Mouse (Mus musculus): ENCODE measurements at regions not wholly inside any gene's neighbourhood (a gene's known extent, or its start where the extent isn't known, plus 50 kb on each side); places are given as distances from the start of the nearest gene placed in this dataset.
A peak's percentile ranks its signal among the peaks of the same experiment; 100 is the strongest.

- Histone ChIP-seq H3K27me3 (ENCODE audit: control insufficient read depth, insufficient read depth, low read length) (no peaks in the 10 kb centered on the region), H3K9me3 (replicated peaks; ENCODE audit: control insufficient read depth, low read length) (no peaks in the 10 kb centered on the region), H3K4me3 (ENCODE audit: low read depth, low read length) (no peak overlapping the region), H3K36me3 (ENCODE audit: control insufficient read depth, insufficient read depth, low read length) (no peaks in the 10 kb centered on the region), H3K4me2 (no peak overlapping the region), H3K9ac (ENCODE audit: low read depth, low read length) (no peak overlapping the region), H3K27ac (ENCODE audit: low read depth, low read length) (no peak overlapping the region), H3K4me1 (ENCODE audit: control insufficient read depth, insufficient read depth, low read length) (no peaks in the 10 kb centered on the region)
- no peak for ATAC-seq (replicated peaks; ENCODE audit: insufficient number of reproducible peaks, low FRiP score, low TSS enrichment)
- 82% methylated on average over 4 of the region's 4 CpGs for WGBS (ENCODE audit: insufficient replicate concordance)
Measured at GRCm38 (mm10) chr2:78753918-78754317, 114.0 kb upstream of the Ube2e3 start.

GRCm38 (mm10) chr2:78730161-78730560, 137.8 kb upstream of the Ube2e3 start:
- no peak for ATAC-seq (replicated peaks; ENCODE audit: insufficient number of reproducible peaks, low FRiP score, low TSS enrichment)
- 79% methylated on average over 6 of the region's 6 CpGs for WGBS (ENCODE audit: insufficient replicate concordance)
- Histone ChIP-seq H3K9me3 (replicated peaks; ENCODE audit: control insufficient read depth, low read length) (no peaks in the 10 kb centered on the region), H3K4me2 (no peak overlapping the region), H3K4me1 (ENCODE audit: control insufficient read depth, insufficient read depth, low read length) (no peaks in the 10 kb centered on the region), H3K9ac (ENCODE audit: low read depth, low read length) (no peak overlapping the region), H3K4me3 (ENCODE audit: low read depth, low read length) (no peak overlapping the region), H3K27me3 (ENCODE audit: control insufficient read depth, insufficient read depth, low read length) (no peaks in the 10 kb centered on the region), H3K36me3 (ENCODE audit: control insufficient read depth, insufficient read depth, low read length) (no peaks in the 10 kb centered on the region), H3K27ac (ENCODE audit: low read depth, low read length) (no peak overlapping the region)

GRCm38 (mm10) chr2:78726060-78726459, 141.9 kb upstream of the Ube2e3 start:
- no peaks in the 10 kb centered on the region for H3K27me3 ChIP-seq (ENCODE audit: control insufficient read depth, insufficient read depth, low read length)
- whole genome bisulfite sequencing (ENCODE audit: insufficient replicate concordance): 92% methylated on average over 7 of the region's 7 CpGs
- ATAC-seq (replicated peaks; ENCODE audit: insufficient number of reproducible peaks, low FRiP score, low TSS enrichment): no peak
- H3K4me2 ChIP-seq: no peak overlapping the region
- no peak overlapping the region for H3K9ac ChIP-seq (ENCODE audit: low read depth, low read length)
- no peaks in the 10 kb centered on the region for H3K9me3 ChIP-seq (replicated peaks; ENCODE audit: control insufficient read depth, low read length)
- no peaks in the 10 kb centered on the region for H3K4me1 ChIP-seq (ENCODE audit: control insufficient read depth, insufficient read depth, low read length)
- H3K36me3 ChIP-seq (ENCODE audit: control insufficient read depth, insufficient read depth, low read length): no peaks in the 10 kb centered on the region
- no peak overlapping the region for H3K27ac ChIP-seq (ENCODE audit: low read depth, low read length)
- H3K4me3 ChIP-seq (ENCODE audit: low read depth, low read length): no peak overlapping the region

- Histone ChIP-seq H3K9ac (ENCODE audit: low read depth, low read length) (no peak overlapping the region), H3K36me3 (ENCODE audit: control insufficient read depth, insufficient read depth, low read length) (no peaks in the 10 kb centered on the region), H3K27me3 (ENCODE audit: control insufficient read depth, insufficient read depth, low read length) (no peaks in the 10 kb centered on the region), H3K4me3 (ENCODE audit: low read depth, low read length) (no peak overlapping the region), H3K9me3 (replicated peaks; ENCODE audit: control insufficient read depth, low read length) (no peaks in the 10 kb centered on the region), H3K4me2 (no peak overlapping the region), H3K27ac (ENCODE audit: low read depth, low read length) (no peak overlapping the region), H3K4me1 (ENCODE audit: control insufficient read depth, insufficient read depth, low read length) (no peaks in the 10 kb centered on the region)
- 40% methylated on average over 2 of the region's 2 CpGs for WGBS (ENCODE audit: insufficient replicate concordance)
- ATAC-seq (replicated peaks; ENCODE audit: insufficient number of reproducible peaks, low FRiP score, low TSS enrichment): no peak
Measured at GRCm38 (mm10) chr2:78724416-78724815, 143.5 kb upstream of the Ube2e3 start.

- Histone ChIP-seq H3K27ac (ENCODE audit: low read depth, low read length) (no peak overlapping the region), H3K9me3 (replicated peaks; ENCODE audit: control insufficient read depth, low read length) (no peaks in the 10 kb centered on the region), H3K36me3 (ENCODE audit: control insufficient read depth, insufficient read depth, low read length) (no peaks in the 10 kb centered on the region), H3K4me2 (no peak overlapping the region), H3K4me1 (ENCODE audit: control insufficient read depth, insufficient read depth, low read length) (no peaks in the 10 kb centered on the region), H3K9ac (ENCODE audit: low read depth, low read length) (no peak overlapping the region), H3K27me3 (ENCODE audit: control insufficient read depth, insufficient read depth, low read length) (no peaks in the 10 kb centered on the region), H3K4me3 (ENCODE audit: low read depth, low read length) (no peak overlapping the region)
- no peak for ATAC-seq (replicated peaks; ENCODE audit: insufficient number of reproducible peaks, low FRiP score, low TSS enrichment)
- 86% methylated on average over 3 of the region's 3 CpGs for WGBS (ENCODE audit: insufficient replicate concordance)
Measured at GRCm38 (mm10) chr2:78723423-78723822, 144.5 kb upstream of the Ube2e3 start.

GRCm38 (mm10) chr2:78722739-78723138, 145.2 kb upstream of the Ube2e3 start:
- no peaks in the 10 kb centered on the region for H3K9me3 ChIP-seq (replicated peaks; ENCODE audit: control insufficient read depth, low read length)
- H3K36me3 ChIP-seq (ENCODE audit: control insufficient read depth, insufficient read depth, low read length): no peaks in the 10 kb centered on the region
- no peak overlapping the region for H3K4me2 ChIP-seq
- H3K4me1 ChIP-seq (ENCODE audit: control insufficient read depth, insufficient read depth, low read length): no peaks in the 10 kb centered on the region
- no peaks in the 10 kb centered on the region for H3K27me3 ChIP-seq (ENCODE audit: control insufficient read depth, insufficient read depth, low read length)
- H3K4me3 ChIP-seq (ENCODE audit: low read depth, low read length): no peak overlapping the region
- H3K9ac ChIP-seq (ENCODE audit: low read depth, low read length): no peak overlapping the region
- WGBS (ENCODE audit: insufficient replicate concordance): 59% methylated on average over 6 of the region's 6 CpGs
- no peak for ATAC-seq (replicated peaks; ENCODE audit: insufficient number of reproducible peaks, low FRiP score, low TSS enrichment)
- H3K27ac ChIP-seq (ENCODE audit: low read depth, low read length): no peak overlapping the region

- ATAC-seq (replicated peaks; ENCODE audit: insufficient number of reproducible peaks, low FRiP score, low TSS enrichment): no peak; the same call in 1 of the 2 replicates
- no peaks in the 10 kb centered on the region for H3K36me3 ChIP-seq (ENCODE audit: control insufficient read depth, insufficient read depth, low read length)
- WGBS (ENCODE audit: insufficient replicate concordance): 37% methylated on average over 1 of the region's 1 CpGs
- H3K4me3 ChIP-seq (ENCODE audit: low read depth, low read length): no peak overlapping the region
- H3K27me3 ChIP-seq (ENCODE audit: control insufficient read depth, insufficient read depth, low read length): no peaks in the 10 kb centered on the region
- H3K9ac ChIP-seq (ENCODE audit: low read depth, low read length): no peak overlapping the region
- no peak overlapping the region for H3K27ac ChIP-seq (ENCODE audit: low read depth, low read length)
- no peak overlapping the region for H3K4me2 ChIP-seq
- H3K9me3 ChIP-seq (replicated peaks; ENCODE audit: control insufficient read depth, low read length): no peaks in the 10 kb centered on the region
- no peaks in the 10 kb centered on the region for H3K4me1 ChIP-seq (ENCODE audit: control insufficient read depth, insufficient read depth, low read length)
Measured at GRCm38 (mm10) chr2:78718550-78718949, 149.4 kb upstream of the Ube2e3 start.

GRCm38 (mm10) chr2:78716157-78716798, 151.6 kb upstream of the Ube2e3 start:
- Histone ChIP-seq H3K27ac (ENCODE audit: low read depth, low read length) (no peak overlapping the region), H3K4me3 (ENCODE audit: low read depth, low read length) (no peak overlapping the region), H3K9me3 (replicated peaks; ENCODE audit: control insufficient read depth, low read length) (no peaks in the 10 kb centered on the region), H3K36me3 (ENCODE audit: control insufficient read depth, insufficient read depth, low read length) (no peaks in the 10 kb centered on the region), H3K27me3 (ENCODE audit: control insufficient read depth, insufficient read depth, low read length) (no peaks in the 10 kb centered on the region), H3K4me1 (ENCODE audit: control insufficient read depth, insufficient read depth, low read length) (no peaks in the 10 kb centered on the region), H3K4me2 (no peak overlapping the region), H3K9ac (ENCODE audit: low read depth, low read length) (no peak overlapping the region)
- WGBS (ENCODE audit: insufficient replicate concordance): 32% methylated on average over 7 of the region's 7 CpGs
- peak; percentile 94 for ATAC-seq (replicated peaks; ENCODE audit: insufficient number of reproducible peaks, low FRiP score, low TSS enrichment)

GRCm38 (mm10) chr2:78694851-78695250, 173.1 kb upstream of the Ube2e3 start:
- 88% methylated on average over 6 of the region's 6 CpGs for whole genome bisulfite sequencing (ENCODE audit: insufficient replicate concordance)

More at GRCm38 (mm10) chr2:78694851-78695250, 173.1 kb upstream of the Ube2e3 start:
- no peak overlapping the region for H3K9ac ChIP-seq (ENCODE audit: low read depth, low read length)
- no peak overlapping the region for H3K4me3 ChIP-seq (ENCODE audit: low read depth, low read length)
- no peaks in the 10 kb centered on the region for H3K27me3 ChIP-seq (ENCODE audit: control insufficient read depth, insufficient read depth, low read length)
- H3K4me2 ChIP-seq: no peak overlapping the region
- H3K9me3 ChIP-seq (replicated peaks; ENCODE audit: control insufficient read depth, low read length): no peaks in the 10 kb centered on the region
- no peaks in the 10 kb centered on the region for H3K36me3 ChIP-seq (ENCODE audit: control insufficient read depth, insufficient read depth, low read length)
- H3K4me1 ChIP-seq (ENCODE audit: control insufficient read depth, insufficient read depth, low read length): no peaks in the 10 kb centered on the region
- no peak overlapping the region for H3K27ac ChIP-seq (ENCODE audit: low read depth, low read length)
- ATAC-seq (replicated peaks; ENCODE audit: insufficient number of reproducible peaks, low FRiP score, low TSS enrichment): no peak

Data from heart, embryonic 11.5 days (tissue).